Mouse (Mus musculus) ES-Bruce4 (cell line): ENCODE results near the gene Ntng2.

ENCODE experiments used
- EP300 ChIP-seq: IDR thresholded peaks from 2 replicates; pipeline ENCODE4 v1.6.1; 2011; ENCODE audit warnings: low read depth, low read length; ENCODE audit not compliant: insufficient read depth
- POLR2A ChIP-seq: IDR thresholded peaks from one replicate; pipeline ENCODE4 v1.8.1; 2011; ENCODE audit warnings: low read length; ENCODE audit not compliant: insufficient read depth

GRCm38 (mm10) chr2:29249852-29250251, 3.0 kb downstream of the Ntng2 start:
- no peak for TF ChIP-seq EP300
- no peak for TF ChIP-seq POLR2A
